Mouse (Mus musculus): ENCODE measurements around the gene Rps15.

The Rps15 gene

GRCm38 (mm10) chr10:80341491-80342304 is 49.4 kb downstream of the Rps15 start:
- no peak for DNase-seq (ENCODE audit: low spot score)

GRCm38 (mm10) chr10:80342305-80342748 is 50.1 kb downstream of the Rps15 start:
- DNase-seq (ENCODE audit: low spot score), result no peak

GRCm38 (mm10) chr10:80342749-80343424 is 50.6 kb downstream of the Rps15 start:
- no peak for DNase-seq (ENCODE audit: low spot score)

GRCm38 (mm10) chr10:80343425-80343895 is 51.2 kb downstream of the Rps15 start:
- no peak for DNase-seq (ENCODE audit: low spot score)

Data from left cerebral cortex, adult 11 months (tissue).